Mouse (Mus musculus) frontal cortex, postnatal 10 days (tissue): ENCODE results near the gene Mto1.

ENCODE experiments used
- DNase-seq, 2 experiments: peaks; one replicate each; pipeline ENCODE4 v3.0.0; 2022; ENCODE audit warnings: low spot score in 2 of 2, mixed read lengths in 1 of 2

The Mto1 gene

GRCm38 (mm10) chr9:78447973-78448873, at the start of gene Mto1, which contains the start of gene Gm17324:
TSS of gene Mto1 (plus strand) at chr9:78448208.
TSS of gene Gm17324 (minus strand) at chr9:78448786.
- DNase-seq = peak; percentile 73 to 85

DNA sequence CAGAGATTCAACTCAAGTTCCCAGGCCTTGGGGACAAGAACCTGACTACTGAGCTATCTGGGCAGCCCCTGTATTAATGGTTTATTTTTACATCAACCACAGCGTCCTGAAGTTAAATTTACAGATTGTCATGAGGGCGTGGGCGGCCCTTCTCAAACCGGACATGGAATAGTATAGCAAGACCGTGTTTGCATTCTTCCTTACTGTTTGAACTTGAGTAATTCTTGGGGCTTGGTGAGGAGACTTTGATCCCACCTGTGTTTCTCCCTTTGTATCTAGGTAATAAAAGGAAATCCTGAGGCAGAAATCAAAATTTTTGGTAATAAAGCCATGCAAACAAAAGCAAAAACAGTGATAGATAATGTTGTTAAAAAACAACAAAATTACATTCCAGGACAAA, 47.4 kb upstream of the Mto1 start:
- no peak for DNase-seq

DNA sequence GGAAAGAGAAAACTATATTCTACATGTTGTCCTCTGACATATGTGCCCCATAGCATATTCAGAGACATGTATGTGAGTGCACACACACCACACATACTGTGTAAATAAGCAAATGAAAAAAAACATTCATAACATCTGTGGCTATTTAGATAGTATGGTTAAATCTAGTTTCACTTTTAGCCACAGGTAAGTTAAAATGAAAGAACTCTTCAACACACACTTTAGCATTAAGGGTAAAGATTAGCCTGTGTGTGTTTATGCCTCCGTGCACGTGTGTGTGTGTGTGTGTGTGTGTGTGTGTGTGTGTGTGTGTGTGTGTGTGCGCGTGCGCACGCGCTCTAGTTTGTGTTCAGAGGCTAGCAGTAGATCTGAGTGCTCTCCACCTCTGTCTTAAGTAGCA, 46.4 kb upstream of the Mto1 start:
- no peak for DNase-seq

- DNase-seq = no peak
Measured at GRCm38 (mm10) chr9:78427362-78427781, 20.6 kb upstream of the Mto1 start.

- DNase-seq = no peak
Measured at GRCm38 (mm10) chr9:78428185-78428584, 19.8 kb upstream of the Mto1 start.

DNA sequence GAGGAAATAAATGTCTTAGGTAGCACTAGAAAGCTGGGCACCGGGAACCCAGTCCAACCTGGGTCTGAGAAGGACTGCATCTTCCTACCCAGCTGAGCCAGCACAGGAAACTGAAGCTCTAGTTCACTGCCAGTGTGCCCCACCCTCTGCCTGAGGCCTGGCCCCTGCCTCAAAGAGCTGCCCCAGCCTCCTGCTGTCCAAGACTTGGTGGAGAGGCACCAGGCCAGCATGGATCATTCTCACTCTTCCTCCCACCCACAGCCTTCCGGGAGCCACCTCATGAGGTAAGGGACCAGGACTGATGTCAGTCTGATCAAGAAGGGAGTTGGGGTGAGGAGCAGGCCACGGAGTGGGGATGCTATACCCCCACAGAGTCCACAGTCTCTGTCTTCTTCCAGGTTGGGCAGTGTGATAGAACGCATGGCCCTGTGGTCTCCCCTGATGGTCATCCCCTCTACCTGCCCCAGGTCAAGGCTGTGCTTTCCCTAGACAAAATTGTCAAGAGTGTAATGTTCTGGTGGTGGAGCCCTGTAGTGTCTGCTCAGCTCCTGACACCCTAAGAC, 19.1 kb upstream of the Mto1 start:
- DNase-seq = no peak

DNA sequence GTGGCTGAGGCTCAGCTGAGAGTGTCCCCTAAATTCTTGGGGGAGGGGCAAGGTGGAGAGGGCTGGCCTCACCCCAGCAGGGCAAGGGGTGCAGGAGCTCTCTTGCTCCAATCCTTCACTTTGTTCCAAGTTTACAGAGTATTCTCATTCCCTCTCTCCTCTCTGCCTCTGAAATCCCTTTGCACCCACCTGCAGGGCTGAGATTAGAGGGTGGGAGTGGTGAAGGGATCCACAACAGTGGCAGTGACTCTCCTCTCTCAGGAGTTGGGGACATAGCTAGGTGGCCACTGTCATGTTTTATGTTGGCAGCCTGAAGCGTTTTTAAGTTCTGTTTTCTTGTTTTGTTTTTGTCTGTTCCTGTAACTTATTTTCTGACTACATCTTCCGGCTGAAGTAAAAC, 18.5 kb upstream of the Mto1 start:
- DNase-seq = no peak

- no peak for DNase-seq
Measured at GRCm38 (mm10) chr9:78430486-78430885, 17.5 kb upstream of the Mto1 start.

GRCm38 (mm10) chr9:78432471-78432870, 15.5 kb upstream of the Mto1 start:
- DNase-seq = no peak

- DNase-seq = no peak
Measured at GRCm38 (mm10) chr9:78439426-78439825, 8.6 kb upstream of the Mto1 start.

- no peak for DNase-seq
Measured at GRCm38 (mm10) chr9:78442237-78442578, 5.8 kb upstream of the Mto1 start.

DNA sequence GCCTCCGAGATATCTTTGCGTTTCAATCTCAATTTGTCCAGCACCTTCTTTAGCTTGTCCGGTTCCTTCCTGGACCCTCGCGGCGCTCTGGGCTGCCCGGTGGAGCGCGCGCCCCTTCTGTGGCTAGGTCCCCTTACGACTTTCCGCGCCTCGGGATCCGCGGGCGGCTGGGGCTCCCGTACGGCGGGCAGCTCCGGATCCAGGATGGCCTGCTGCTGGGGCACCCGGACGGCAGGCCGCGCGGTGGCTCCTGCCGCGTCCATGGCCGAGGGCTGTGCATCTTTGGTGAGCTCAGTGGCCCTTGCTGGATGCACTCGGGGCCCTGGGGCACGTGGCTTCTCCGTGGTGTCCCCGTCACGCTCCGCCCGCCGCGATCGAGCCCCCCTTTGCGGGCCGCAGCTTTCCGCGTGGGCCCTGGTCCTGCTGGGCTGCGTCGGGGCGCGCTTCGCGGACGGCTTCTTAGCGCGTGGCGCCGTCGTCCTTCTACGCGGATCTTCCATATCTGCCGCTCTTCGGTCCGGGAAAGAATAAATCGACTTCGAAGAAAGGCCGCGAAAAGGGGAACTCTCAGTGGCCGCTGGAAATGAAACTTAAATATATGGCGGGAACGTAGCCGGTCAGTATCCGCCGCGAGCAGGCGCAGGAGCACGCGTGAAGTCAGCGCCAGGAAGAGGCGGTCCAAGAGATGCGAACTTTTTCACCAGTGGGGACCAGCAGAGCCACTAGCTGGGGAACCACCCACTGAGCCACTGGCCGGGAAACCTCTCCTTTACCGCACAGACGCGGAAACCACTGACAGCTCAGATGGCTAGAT, 5.2 kb upstream of the Mto1 start, which contains the start of gene Cgas:
Cgas (minus strand) TSS at position 659 of the 814 bp plus-strand sequence.
- DNase-seq = peak in 1 of 2 experiments; percentile 21

- no peak for DNase-seq
Measured at GRCm38 (mm10) chr9:78447606-78447972, 419 bp upstream of the Mto1 start.

GRCm38 (mm10) chr9:78450404-78450803, 2.4 kb downstream of the Mto1 start:
- DNase-seq = no peak

- no peak for DNase-seq
Measured at GRCm38 (mm10) chr9:78451382-78451781, 3.4 kb downstream of the Mto1 start.

GRCm38 (mm10) chr9:78457026-78457425, 9.0 kb downstream of the Mto1 start:
- no peak for DNase-seq

DNA sequence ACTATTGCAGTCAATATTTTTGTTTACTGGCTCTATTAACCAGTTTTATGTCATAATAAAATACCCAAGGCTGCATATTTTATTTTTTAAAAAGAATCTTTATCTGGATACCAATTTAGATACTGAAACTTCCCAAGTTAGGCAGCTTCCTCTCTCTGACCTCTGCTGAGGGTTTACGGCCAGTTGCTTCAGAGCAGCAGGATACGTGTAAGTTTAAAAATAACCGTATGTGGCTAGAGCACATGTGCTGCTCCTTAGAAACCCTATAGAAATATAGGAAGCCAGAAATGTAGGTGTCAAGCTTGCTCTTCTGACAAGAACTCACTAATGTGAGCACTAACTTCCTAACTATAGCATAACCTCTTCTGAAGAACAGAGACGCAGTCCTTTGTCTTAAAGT, 15.3 kb downstream of the Mto1 start:
- no peak for DNase-seq

DNA sequence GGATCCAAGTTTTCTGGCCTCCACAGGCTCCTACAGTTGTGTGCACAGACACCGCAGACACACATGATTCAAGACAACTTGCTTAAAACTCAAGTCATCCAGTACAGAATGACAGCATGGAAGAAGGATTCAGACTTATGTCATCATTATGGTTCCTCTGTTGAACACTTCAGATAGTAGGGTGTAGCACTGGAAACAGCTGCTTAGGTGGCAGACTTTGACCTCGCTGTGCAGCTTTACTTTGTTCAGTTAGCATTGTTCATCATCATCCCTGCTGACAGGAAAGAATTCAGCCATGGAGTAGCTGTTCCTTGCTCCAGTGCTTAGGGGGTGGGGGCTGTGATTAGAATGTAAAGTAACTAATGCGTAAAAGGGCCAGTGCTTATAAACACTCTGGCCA, 17.7 kb downstream of the Mto1 start:
- no peak for DNase-seq

GRCm38 (mm10) chr9:78473588-78473987, 25.6 kb downstream of the Mto1 start:
- no peak for DNase-seq

DNA sequence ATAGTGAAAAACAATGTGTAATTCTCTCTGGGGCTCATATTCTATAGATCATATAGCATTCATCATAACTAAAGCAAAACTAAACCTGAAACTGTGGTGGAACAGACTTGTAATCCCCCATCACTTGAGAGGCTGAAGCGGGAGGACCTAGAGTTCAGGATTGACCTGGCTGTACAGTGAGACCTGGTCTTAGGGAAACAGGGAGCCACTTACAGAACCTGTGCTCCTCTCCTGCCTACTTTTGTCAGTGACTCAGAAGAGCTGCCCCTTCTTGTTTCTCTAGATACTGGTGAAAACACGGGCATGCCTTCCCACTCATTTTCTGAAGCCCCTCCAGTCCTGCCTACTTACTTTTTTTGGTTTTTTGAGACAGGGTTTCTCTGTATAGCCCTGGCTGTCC, 26.3 kb downstream of the Mto1 start:
- no peak for DNase-seq

DNA sequence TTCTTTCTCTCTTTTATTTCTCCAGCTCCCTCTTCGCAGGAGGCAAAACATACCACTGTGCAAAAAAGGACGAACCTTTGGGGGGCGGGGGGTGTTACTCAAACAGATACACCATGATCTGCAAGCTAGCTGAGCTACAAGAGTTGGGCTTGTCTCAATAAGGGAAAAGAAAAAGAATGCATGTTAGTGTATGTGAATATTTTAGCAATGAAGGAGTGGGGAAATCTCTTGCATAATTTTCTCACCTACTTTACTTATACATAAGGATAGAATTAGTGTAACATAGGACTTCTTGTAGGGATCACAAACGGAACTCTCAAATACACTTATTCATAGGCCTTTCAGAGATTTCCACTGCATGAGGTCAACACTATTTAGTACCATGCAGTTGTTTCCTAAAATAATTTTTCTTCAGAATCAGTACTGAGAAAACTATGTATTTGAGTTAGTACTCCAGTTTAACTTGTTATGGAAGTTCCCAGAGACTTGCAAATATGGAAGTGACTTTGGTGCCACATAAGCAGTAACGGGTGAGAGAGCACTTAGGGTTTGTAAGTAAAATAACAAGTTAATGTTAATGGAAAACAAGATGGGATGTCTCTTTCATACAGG, 26.9 kb downstream of the Mto1 start:
- DNase-seq = no peak

GRCm38 (mm10) chr9:78475383-78475780, 27.4 kb downstream of the Mto1 start:
- DNase-seq = no peak
